Mouse (Mus musculus) megakaryocyte, embryonic 14.5 days (primary cell): Measurements from ENCODE around the gene Mif. TPM values are rescaled to one million over a fixed set of nuclear protein-coding genes. Genes with fewer than 3 reads are reported as not detected.
"Not testable (repeated sequence)": the region's sequence is repeated elsewhere in the genome, so short reads cannot be mapped to it uniquely, and the experiment has no call there.

Experiments used
- H3K27me3 ChIP-seq: replicated peaks from 2 replicates; pipeline ENCODE3; 2012; ENCODE audit warnings: inconsistent platforms
- H3K36me3 ChIP-seq: replicated peaks from 2 replicates; pipeline ENCODE3; 2012; ENCODE audit warnings: low read length, inconsistent platforms, mixed read lengths
- H3K4me1 ChIP-seq: 2 replicates; pipeline ENCODE4 v1.6.1; 2012; ENCODE audit warnings: inconsistent platforms
- H3K4me3 ChIP-seq: replicated peaks from 2 replicates; pipeline ENCODE3; 2012; ENCODE audit warnings: moderate library complexity, mild to moderate bottlenecking, inconsistent platforms
- H3K9me3 ChIP-seq: 2 replicates; pipeline ENCODE4 v1.6.1; 2012; ENCODE audit warnings: inconsistent platforms
- FLI1 ChIP-seq: IDR thresholded peaks from 2 replicates; pipeline ENCODE4 v1.6.1; 2012; ENCODE audit warnings: low read length, inconsistent platforms, mixed read lengths
- GATA1 ChIP-seq: IDR thresholded peaks from 3 replicates; pipeline ENCODE4 v1.6.1; 2012; ENCODE audit warnings: mixed read lengths, low read length, inconsistent platforms, borderline replicate concordance
- polyA plus RNA-seq: library from polyadenylated mRNA; stranded (reverse); fragments of >175 nt; gene quantifications from 2 replicates; pipeline ENCODE4 v1.2.3, GENCODE M21; 2012; ENCODE audit warnings: low replicate concordance; ENCODE audit not compliant: insufficient read depth

Gene Mif
- polyA plus RNA-seq, 1 experiment, result 4,116 TPM

DNA sequence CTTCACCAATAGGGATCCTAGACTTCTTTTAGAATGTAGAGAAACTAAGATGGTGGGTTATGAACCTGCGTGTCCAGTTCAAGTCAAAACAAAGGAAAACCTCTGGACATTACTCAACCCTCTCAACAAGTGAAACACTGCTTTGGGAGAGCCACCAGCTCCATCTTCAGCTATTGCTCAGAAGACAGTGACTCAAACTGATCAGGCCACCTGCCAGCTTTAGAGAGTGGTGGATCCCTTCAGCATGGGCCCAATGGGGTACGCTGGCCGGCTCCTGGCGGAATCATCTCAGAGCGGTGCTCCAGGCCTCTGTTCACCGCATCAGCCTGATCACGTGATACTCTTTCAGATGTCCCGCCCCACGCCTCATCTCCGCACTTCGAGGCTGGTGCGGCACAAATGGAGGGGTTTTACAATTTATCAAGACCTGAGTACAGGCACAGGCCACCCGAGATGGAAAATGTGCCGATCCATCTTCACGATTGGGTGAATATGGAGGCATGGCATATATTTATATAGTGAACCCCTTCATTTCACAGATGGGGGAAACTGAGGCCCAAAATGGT lies 4.5 kb downstream of the Mif start:
- H3K4me3 ChIP-seq, result no peak overlapping the region
- H3K9me3 ChIP-seq, result no peaks in the 10 kb centered on the region
- TF ChIP-seq GATA1 (no peak), FLI1 (no peak)
- H3K36me3 ChIP-seq, result peaks cover 41% of the 10 kb centered on the region
- H3K4me1 ChIP-seq, result peaks cover 74% of the 10 kb centered on the region
- peaks cover 12% of the 10 kb centered on the region for H3K27me3 ChIP-seq

DNA sequence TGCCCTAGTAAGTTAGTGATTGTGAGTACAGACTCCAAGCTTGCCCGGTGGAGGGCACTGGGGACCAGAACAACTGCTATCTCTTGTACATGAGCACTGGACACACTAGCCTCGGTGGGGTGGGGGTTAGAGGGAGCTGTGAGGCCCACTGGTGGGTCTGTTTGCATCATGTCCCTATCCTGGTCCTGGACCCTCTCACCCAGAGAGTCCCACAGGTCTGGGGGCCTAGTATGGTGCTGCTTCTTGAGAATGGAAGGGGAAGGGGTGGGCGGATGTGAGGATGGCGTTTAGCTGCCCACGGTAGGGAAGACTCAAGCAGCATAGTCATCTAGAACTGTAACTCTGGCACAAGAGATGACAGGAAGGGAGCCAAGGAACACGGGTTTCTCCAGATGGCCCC lies 5.2 kb downstream of the Mif start:
- H3K27me3 ChIP-seq, result peaks cover 12% of the 10 kb centered on the region
- TF ChIP-seq FLI1, result no peak
- TF ChIP-seq GATA1, result no peak
- no peak overlapping the region for H3K4me3 ChIP-seq
- peaks cover 41% of the 10 kb centered on the region for H3K36me3 ChIP-seq
- no peaks in the 10 kb centered on the region for H3K9me3 ChIP-seq
- H3K4me1 ChIP-seq, result peaks cover 70% of the 10 kb centered on the region

DNA sequence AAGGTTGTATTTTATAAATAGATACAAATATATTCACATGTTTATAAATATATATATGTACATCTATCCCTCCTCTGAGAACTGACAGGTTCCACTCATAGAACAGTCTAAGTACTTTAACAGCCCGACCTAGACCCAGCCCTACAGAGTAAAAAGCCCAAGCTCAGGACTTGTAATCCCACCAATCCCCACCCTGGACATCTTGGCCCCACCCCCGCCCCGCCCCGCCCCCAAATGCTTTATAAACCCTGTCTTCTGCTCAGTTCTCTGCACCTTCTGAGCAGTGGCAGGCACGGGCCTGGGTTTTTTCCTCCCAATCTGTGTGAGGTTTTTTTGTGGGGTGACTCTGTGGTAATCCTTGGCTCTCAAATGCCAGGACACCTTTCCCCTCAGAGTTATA lies 5.9 kb downstream of the Mif start:
- H3K9me3 ChIP-seq, result no peaks in the 10 kb centered on the region
- no peak overlapping the region for H3K4me3 ChIP-seq
- H3K27me3 ChIP-seq, result peaks cover 12% of the 10 kb centered on the region
- TF ChIP-seq FLI1 (no peak), GATA1 (no peak)
- H3K4me1 ChIP-seq, result peaks cover 66% of the 10 kb centered on the region
- peaks cover 40% of the 10 kb centered on the region for H3K36me3 ChIP-seq

DNA sequence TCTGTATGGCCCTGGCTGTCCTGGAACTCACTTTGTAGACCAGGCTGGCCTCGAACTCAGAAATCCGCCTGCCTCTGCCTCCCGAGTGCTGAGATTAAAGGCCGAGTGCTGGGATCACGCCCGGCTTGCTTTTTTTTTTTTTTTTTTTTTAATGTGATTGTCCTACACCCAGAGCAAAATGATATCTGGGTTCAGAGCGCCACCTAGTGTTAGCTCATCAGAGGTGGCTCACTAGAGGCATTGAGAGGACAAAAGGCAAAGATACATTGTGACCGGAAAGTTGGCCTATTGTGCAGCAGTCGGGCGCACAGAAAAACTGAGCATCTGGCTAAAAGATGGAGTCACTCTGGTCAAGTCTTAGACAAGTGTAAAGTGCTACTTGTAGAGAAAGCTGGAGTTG lies 6.6 kb downstream of the Mif start:
- peaks cover 60% of the 10 kb centered on the region for H3K4me1 ChIP-seq
- H3K36me3 ChIP-seq, result peaks cover 34% of the 10 kb centered on the region
- no peaks in the 10 kb centered on the region for H3K9me3 ChIP-seq
- TF ChIP-seq GATA1 (no peak), FLI1 (no peak)
- peaks cover 12% of the 10 kb centered on the region for H3K27me3 ChIP-seq
- no peak overlapping the region for H3K4me3 ChIP-seq

DNA sequence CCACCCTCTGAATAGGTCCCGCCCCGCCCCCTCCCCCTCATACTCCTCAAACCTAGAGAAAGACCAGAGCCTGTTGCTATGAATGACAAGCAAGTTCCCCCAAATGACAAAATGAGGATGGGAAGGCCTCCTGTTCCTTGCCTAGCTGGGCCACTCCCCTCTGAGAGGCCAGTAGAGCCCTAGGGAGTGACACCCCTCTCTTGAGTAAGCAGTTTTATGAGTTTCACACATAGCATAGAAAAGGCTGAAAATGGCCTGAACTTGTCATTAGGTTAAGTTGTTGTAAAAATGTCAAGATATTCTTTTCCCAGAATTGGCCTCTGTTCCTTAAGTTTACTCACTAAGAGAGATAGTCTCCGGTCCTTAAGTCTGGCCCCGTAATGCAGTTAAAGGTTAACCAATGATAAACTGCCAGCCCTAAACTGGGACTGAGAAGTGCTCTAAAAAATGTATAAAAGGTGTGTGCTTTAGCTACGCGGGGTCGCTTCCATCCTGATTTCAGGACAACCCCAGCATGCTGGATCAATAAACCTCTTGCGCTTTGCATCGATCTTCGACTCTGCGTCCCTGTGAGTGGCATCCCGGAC lies 7.4 kb downstream of the Mif start:
- TF ChIP-seq GATA1, result no peak
- Histone ChIP-seq H3K4me3 (no peak overlapping the region), H3K36me3 (peaks cover 26% of the 10 kb centered on the region), H3K27me3 (peaks cover 12% of the 10 kb centered on the region), H3K9me3 (no peaks in the 10 kb centered on the region), H3K4me1 (peaks cover 52% of the 10 kb centered on the region)

DNA sequence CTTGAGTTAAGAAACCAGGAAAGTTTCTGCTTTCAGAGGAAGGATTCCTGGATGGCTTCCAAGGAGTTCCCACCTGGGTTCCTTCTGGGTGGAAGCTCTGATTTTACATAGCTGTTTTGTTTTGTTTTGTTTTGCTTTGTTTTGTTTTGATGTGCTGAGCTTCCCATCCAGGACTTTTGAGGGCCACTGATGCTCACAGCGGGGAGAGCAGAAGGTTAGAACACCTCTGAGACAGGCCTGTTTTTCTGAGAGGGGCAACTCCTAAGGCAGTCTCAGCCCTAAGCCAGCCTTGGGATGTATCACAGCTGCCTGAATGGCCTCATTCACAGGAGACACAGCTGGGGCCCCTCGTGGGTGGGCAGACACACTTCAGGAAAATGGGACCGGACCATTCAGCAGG lies 8.4 kb downstream of the Mif start:
- H3K4me1 ChIP-seq, result peaks cover 42% of the 10 kb centered on the region
- H3K4me3 ChIP-seq, result no peak overlapping the region
- TF ChIP-seq FLI1, result no peak
- no peak for TF ChIP-seq GATA1
- H3K36me3 ChIP-seq, result peaks cover 17% of the 10 kb centered on the region
- H3K9me3 ChIP-seq, result no peaks in the 10 kb centered on the region
- peaks cover 15% of the 10 kb centered on the region for H3K27me3 ChIP-seq

DNA sequence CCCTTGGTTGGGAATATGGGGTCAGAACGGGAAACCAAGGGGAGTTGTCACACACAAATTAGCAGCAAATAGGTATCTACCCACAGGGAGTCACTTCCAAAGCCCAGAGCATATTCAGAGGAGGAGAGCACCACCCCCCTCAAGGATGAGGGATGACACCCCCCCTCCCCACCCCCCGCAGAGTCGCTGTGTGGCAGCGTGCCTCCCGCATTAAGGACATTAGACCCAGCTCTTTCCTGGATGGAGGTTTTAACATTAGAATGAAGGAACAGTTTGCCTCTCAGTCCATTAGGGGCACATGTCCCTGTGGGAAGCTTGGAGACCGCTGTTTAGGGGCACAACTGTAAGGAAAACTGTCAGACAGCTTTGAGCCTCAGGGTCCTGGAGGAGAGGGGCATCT lies 9.0 kb downstream of the Mif start:
- H3K4me1 ChIP-seq, result peaks cover 41% of the 10 kb centered on the region
- H3K9me3 ChIP-seq, result no peaks in the 10 kb centered on the region
- peaks cover 11% of the 10 kb centered on the region for H3K36me3 ChIP-seq
- H3K4me3 ChIP-seq, result no peak overlapping the region
- peaks cover 17% of the 10 kb centered on the region for H3K27me3 ChIP-seq
- TF ChIP-seq GATA1 (no peak), FLI1 (no peak)

DNA sequence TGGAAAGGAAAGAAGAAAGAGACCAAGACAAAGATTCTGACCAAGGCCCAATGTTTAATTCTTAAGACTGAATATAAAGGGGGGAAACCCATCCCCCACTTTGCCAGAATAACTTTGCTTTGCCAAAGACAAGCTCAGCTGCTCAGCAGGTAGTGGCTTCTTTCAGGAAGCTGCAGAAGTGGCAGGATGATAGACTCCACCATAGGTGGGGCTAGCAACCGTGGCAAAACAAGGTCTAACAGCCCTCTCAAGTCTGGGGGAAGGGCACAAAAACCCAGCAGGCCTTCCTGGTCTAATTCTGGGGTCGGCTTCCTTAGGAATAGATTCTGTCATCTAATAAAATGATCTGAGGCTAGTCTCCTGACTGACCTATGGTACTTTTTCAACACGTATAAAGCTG lies 11.7 kb downstream of the Mif start:
- Histone ChIP-seq H3K4me1 (peaks cover 23% of the 10 kb centered on the region), H3K9me3 (no peaks in the 10 kb centered on the region), H3K27me3 (peaks cover 28% of the 10 kb centered on the region), H3K36me3 (no peaks in the 10 kb centered on the region), H3K4me3 (no peak overlapping the region)
- TF ChIP-seq GATA1, result no peak
- TF ChIP-seq FLI1, result no peak

DNA sequence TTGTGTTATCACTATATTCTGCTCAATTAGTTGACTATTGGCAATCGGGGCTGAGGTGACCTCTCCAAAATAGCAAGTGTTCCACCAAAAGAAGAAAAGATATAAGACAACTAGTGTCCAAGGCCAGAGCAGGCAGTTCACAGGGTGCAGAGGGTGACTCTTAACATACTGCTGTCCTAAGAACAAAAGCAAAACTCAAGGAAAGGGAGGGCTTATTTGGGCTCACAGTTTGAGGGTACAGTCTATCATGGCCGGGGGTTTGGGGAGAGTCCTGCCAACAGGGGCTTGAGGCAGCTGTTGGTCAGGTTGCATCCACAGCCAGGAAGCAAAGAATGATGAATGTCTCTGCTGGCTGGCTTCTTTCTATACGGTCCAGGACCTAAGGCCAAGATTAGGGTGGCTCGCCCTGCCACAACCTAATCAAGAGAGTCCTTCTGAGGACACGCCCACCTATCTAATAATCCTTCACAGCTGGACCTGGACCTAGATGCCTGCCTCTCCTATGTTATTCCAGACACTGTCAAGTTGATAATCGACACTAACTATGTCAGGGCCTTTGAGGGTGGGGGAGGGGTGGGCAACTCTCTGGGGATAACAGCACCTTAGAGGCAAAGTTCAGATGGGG lies 14.6 kb downstream of the Mif start:
- Histone ChIP-seq H3K36me3 (no peaks in the 10 kb centered on the region), H3K27me3 (peaks cover 34% of the 10 kb centered on the region), H3K9me3 (no peaks in the 10 kb centered on the region), H3K4me1 (peaks cover 5% of the 10 kb centered on the region), H3K4me3 (no peak overlapping the region)
- TF ChIP-seq FLI1 (no peak), GATA1 (no peak)

DNA sequence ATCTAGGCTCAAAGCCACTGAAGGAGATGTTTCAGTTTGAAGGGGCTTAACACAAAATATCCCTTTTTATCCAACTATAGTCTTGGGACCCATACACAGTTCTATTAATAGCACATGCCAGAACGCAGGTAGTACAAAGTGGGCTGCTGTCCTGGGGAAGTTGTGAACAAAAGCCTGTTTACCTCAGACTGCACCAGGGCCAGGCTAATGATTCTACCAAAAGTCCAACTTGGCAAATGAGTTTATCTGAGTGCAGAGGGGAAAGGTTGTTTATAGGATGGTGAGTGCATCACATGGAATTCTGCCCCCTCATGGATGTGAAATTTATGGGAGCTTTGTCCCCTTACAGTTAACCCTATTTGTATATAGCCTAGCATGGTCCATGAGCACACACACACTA lies 15.2 kb downstream of the Mif start:
- peaks cover 5% of the 10 kb centered on the region for H3K4me1 ChIP-seq
- no peak overlapping the region for H3K4me3 ChIP-seq
- H3K27me3 ChIP-seq, result peaks cover 40% of the 10 kb centered on the region
- TF ChIP-seq GATA1 (no peak), FLI1 (no peak)
- no peaks in the 10 kb centered on the region for H3K9me3 ChIP-seq
- H3K36me3 ChIP-seq, result no peaks in the 10 kb centered on the region

DNA sequence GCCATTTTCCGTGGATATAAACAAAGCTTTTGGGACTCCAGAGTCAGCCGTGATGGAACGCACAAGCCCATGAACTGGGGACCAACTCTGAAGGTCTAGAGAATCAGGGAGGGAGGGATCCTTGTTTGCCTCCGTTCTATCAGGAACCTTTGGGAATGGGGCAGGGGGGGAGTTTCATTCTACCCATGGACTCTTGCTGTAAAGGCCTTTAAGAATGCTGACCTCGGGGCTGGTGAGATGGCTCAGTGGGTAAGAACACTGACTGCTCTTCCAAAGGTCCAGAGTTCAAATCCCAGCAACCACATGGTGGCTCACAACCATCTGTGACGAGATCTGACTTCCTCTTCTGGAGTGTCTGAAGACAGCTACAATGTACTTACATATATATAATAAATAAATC lies 16.1 kb downstream of the Mif start:
- H3K9me3 ChIP-seq, H3K36me3 ChIP-seq, H3K4me1 ChIP-seq, H3K4me3 ChIP-seq: not testable (repeated sequence)
- H3K27me3 ChIP-seq, result peaks cover 42% of the 10 kb centered on the region
